Mouse (Mus musculus) midbrain, embryonic 11.5 days (tissue): Measurements from ENCODE around the gene Zg16. TPM values are rescaled to one million over a fixed set of nuclear protein-coding genes. Genes with fewer than 3 reads are reported as not detected.
"Not testable (repeated sequence)": the region's sequence is repeated elsewhere in the genome, so short reads cannot be mapped to it uniquely, and the experiment has no call there.

ENCODE experiments used
- ATAC-seq: fragments of 200-750 bp; cut with Nextera tagmentation; 2 replicates; pipeline ENCODE4 v1.8.0; 2017; ENCODE audit warnings: moderate TSS enrichment, moderate library complexity; ENCODE audit not compliant: low FRiP score
- DNase-seq: peaks from one replicate; pipeline ENCODE4 v3.0.0; 2015; ENCODE audit warnings: low spot score; ENCODE audit errors: missing footprints
- H3K27ac ChIP-seq: fragments of 300-500 bp; sonication (generic); 2 replicates; pipeline ENCODE4 v1.5.1; 2014; ENCODE audit warnings: low read depth, low read length
- H3K27me3 ChIP-seq: fragments of 300-500 bp; sonication (generic); 2 replicates; pipeline ENCODE4 v1.6.1; 2014; ENCODE audit warnings: mild to moderate bottlenecking, low read length, moderate library complexity, mixed read lengths; ENCODE audit not compliant: control insufficient read depth, insufficient read depth
- H3K36me3 ChIP-seq: fragments of 300-500 bp; sonication (generic); 2 replicates; pipeline ENCODE4 v1.6.1; 2014; ENCODE audit warnings: mild to moderate bottlenecking, low read length, moderate library complexity, mixed read lengths; ENCODE audit not compliant: control insufficient read depth, insufficient read depth
- H3K4me1 ChIP-seq: fragments of 300-500 bp; sonication (generic); 2 replicates; pipeline ENCODE4 v1.6.1; 2014; ENCODE audit warnings: low read length; ENCODE audit not compliant: control insufficient read depth, insufficient read depth
- H3K4me2 ChIP-seq: fragments of 300-500 bp; sonication (generic); 2 replicates; pipeline ENCODE4 v1.6.1; 2014; ENCODE audit warnings: mild to moderate bottlenecking, moderate library complexity
- H3K4me3 ChIP-seq: fragments of 300-500 bp; sonication (generic); 2 replicates; pipeline ENCODE4 v1.5.1; 2014; ENCODE audit warnings: low read depth, low read length
- H3K9ac ChIP-seq: fragments of 300-500 bp; sonication (generic); 2 replicates; pipeline ENCODE4 v1.6.1; 2014; ENCODE audit warnings: low read length
- H3K9me3 ChIP-seq: fragments of 300-500 bp; sonication (generic); 2 replicates; pipeline ENCODE4 v1.6.1; 2016; ENCODE audit warnings: low read length; ENCODE audit not compliant: control insufficient read depth
- WGBS: fragments of 180-500 bp; shearing (Covaris S2); extraction: QIAGEN DNeasy Blood & Tissue Kit; methylation state at CpG from one replicate; pipeline ENCODE4 v1.1.7; 2014; 5-methylcytosine and 5-hydroxymethylcytosine counted together
- polyA plus RNA-seq: library from polyadenylated mRNA; unstranded; fragments of >200 nt; fragmentation: Nextera tagmentation; extraction: Ambion mirVana; gene quantifications from 2 replicates; pipeline ENCODE4 v1.2.1, GENCODE M21; 2014

Gene Zg16
- polyA plus RNA-seq, 1 experiment from 2014 or later: not detected

- Histone ChIP-seq H3K4me1 (peaks cover 6% of the 10 kb centered on the region; the same call in 1 of the 2 replicates), H3K27ac (no peak overlapping the region), H3K9me3 (no peaks in the 10 kb centered on the region), H3K4me2 (no peak overlapping the region), H3K4me3 (no peak overlapping the region), H3K27me3 (no peaks in the 10 kb centered on the region), H3K9ac (no peak overlapping the region), H3K36me3 (no peaks in the 10 kb centered on the region)
- WGBS: 83% methylated on average over 3 of the region's 3 CpGs
- ATAC-seq (no peak), DNase-seq (no peak)
Observed at GRCm38 (mm10) chr7:127093914-127094313, 6.8 kb upstream of the Zg16 start.

GRCm38 (mm10) chr7:127091114-127091896 lies 4.2 kb upstream of the Zg16 start, which contains the start of gene AI467606:
TSS of gene AI467606 (plus strand) at chr7:127091359.
- no peak within 1 kb of the TSS for H3K4me3 ChIP-seq
- H3K27ac ChIP-seq: no peak within 1 kb of the TSS
- DNase-seq (no peak), ATAC-seq (no peak)
- no peak within 1 kb of the TSS for H3K4me2 ChIP-seq
- peak within 1 kb of the TSS; percentile 24; the same call in 1 of the 2 replicates for H3K9ac ChIP-seq
- H3K4me1 ChIP-seq: peaks cover 6% of the 10 kb centered on the region; the same call in 1 of the 2 replicates
- no peaks in the 10 kb centered on the region for H3K9me3 ChIP-seq
- no peaks in the 10 kb centered on the region for H3K36me3 ChIP-seq
- H3K27me3 ChIP-seq: no peaks in the 10 kb centered on the region
- WGBS: 73% methylated on average over 16 of the region's 16 CpGs

GRCm38 (mm10) chr7:127090154-127091113 lies 3.3 kb upstream of the Zg16 start:
- DNase-seq: no peak
- Histone ChIP-seq H3K9ac (no peak overlapping the region), H3K9me3 (no peaks in the 10 kb centered on the region), H3K4me3 (no peak overlapping the region), H3K27ac (no peak overlapping the region), H3K4me2 (no peak overlapping the region), H3K36me3 (no peaks in the 10 kb centered on the region), H3K4me1 (peaks cover 6% of the 10 kb centered on the region; the same call in 1 of the 2 replicates), H3K27me3 (no peaks in the 10 kb centered on the region)
- ATAC-seq: no peak
- WGBS: 86% methylated on average over 20 of the region's 20 CpGs

- DNase-seq (no peak), ATAC-seq (no peak)
- peak overlapping the region; percentile 38 for H3K4me2 ChIP-seq
- no peak overlapping the region for H3K27ac ChIP-seq
- H3K4me1 ChIP-seq: peaks cover 6% of the 10 kb centered on the region; the same call in 1 of the 2 replicates
- no peak overlapping the region for H3K4me3 ChIP-seq
- peak overlapping the region; percentile 52 for H3K9ac ChIP-seq
- no peaks in the 10 kb centered on the region for H3K36me3 ChIP-seq
- no peaks in the 10 kb centered on the region for H3K9me3 ChIP-seq
- 23% methylated on average over 27 of the region's 27 CpGs for WGBS
- no peaks in the 10 kb centered on the region for H3K27me3 ChIP-seq
Observed at GRCm38 (mm10) chr7:127088901-127089845, 2.0 kb upstream of the Zg16 start.

- H3K36me3 ChIP-seq: no peaks in the 10 kb centered on the region
- DNase-seq: no peak
- H3K4me2 ChIP-seq: no peak overlapping the region
- WGBS: 89% methylated on average over 3 of the region's 3 CpGs
- H3K9ac ChIP-seq: no peak overlapping the region
- H3K9me3 ChIP-seq: no peaks in the 10 kb centered on the region
- ATAC-seq: no peak
- H3K4me1 ChIP-seq: peaks cover 6% of the 10 kb centered on the region; the same call in 1 of the 2 replicates
- no peaks in the 10 kb centered on the region for H3K27me3 ChIP-seq
- no peak overlapping the region for H3K4me3 ChIP-seq
- H3K27ac ChIP-seq: no peak overlapping the region
Observed at GRCm38 (mm10) chr7:127088083-127088482, 955 bp upstream of the Zg16 start.

GRCm38 (mm10) chr7:127085751-127086150 lies 1.4 kb downstream of the Zg16 start:
- not testable (repeated sequence) for H3K9me3 ChIP-seq, H3K36me3 ChIP-seq

GRCm38 (mm10) chr7:127084794-127085193 lies 2.3 kb downstream of the Zg16 start:
- Histone ChIP-seq H3K27ac (no peak overlapping the region), H3K4me3 (no peak overlapping the region), H3K9me3 (no peaks in the 10 kb centered on the region), H3K9ac (no peak overlapping the region), H3K4me2 (no peak overlapping the region), H3K4me1 (peaks cover 6% of the 10 kb centered on the region; the same call in 1 of the 2 replicates), H3K27me3 (no peaks in the 10 kb centered on the region), H3K36me3 (no peaks in the 10 kb centered on the region)
- DNase-seq: no peak
- WGBS: 82% methylated on average over 2 of the region's 2 CpGs
- no peak for ATAC-seq

More at GRCm38 (mm10) chr7:127085751-127086150, 1.4 kb downstream of the Zg16 start:
- not testable (repeated sequence) for H3K4me2 ChIP-seq, H3K4me3 ChIP-seq, H3K27ac ChIP-seq, H3K9ac ChIP-seq, H3K27me3 ChIP-seq, DNase-seq, H3K4me1 ChIP-seq, ATAC-seq
- WGBS: 89% methylated on average over 6 of the region's 6 CpGs

- H3K27me3 ChIP-seq: no peaks in the 10 kb centered on the region
- H3K36me3 ChIP-seq: no peaks in the 10 kb centered on the region
- H3K27ac ChIP-seq: no peak overlapping the region
- no peak overlapping the region for H3K9ac ChIP-seq
- H3K4me2 ChIP-seq: no peak overlapping the region
- ATAC-seq (no peak), DNase-seq (no peak)
- no peak overlapping the region for H3K4me3 ChIP-seq
- 88% methylated on average over 4 of the region's 4 CpGs for WGBS
- no peaks in the 10 kb centered on the region for H3K9me3 ChIP-seq
- H3K4me1 ChIP-seq: no peaks in the 10 kb centered on the region
Observed at GRCm38 (mm10) chr7:127083689-127084088, 3.4 kb downstream of the Zg16 start.
